Mouse (Mus musculus): ENCODE measurements around the gene Dnajc15. TPM values are rescaled to one million over a fixed set of nuclear protein-coding genes. Genes with fewer than 3 reads are reported as not detected.

Dnajc15 gene
- polyA plus RNA-seq, 1 experiment = 39.7 TPM

- no peak overlapping the region for H3K4me3 ChIP-seq (replicated peaks; ENCODE audit: insufficient read depth, low read depth, low read length)
- no peak for DNase-seq
- WGBS = 100% methylated on average over 1 of the region's 1 CpGs
- H3K27ac ChIP-seq (ENCODE audit: insufficient read depth, low read length) = no peak overlapping the region
- no peaks in the 10 kb centered on the region for H3K4me1 ChIP-seq (ENCODE audit: control insufficient read depth, insufficient read depth, low read length)
- H3K27me3 ChIP-seq (ENCODE audit: control insufficient read depth, insufficient read depth, low read length) = no peaks in the 10 kb centered on the region
- no peak for TF ChIP-seq POLR2A (IDR thresholded peaks at IDR 0.05; ENCODE audit: borderline replicate concordance, insufficient read depth, low read length)
- no peak for TF ChIP-seq CTCF (IDR thresholded peaks at IDR 0.05; ENCODE audit: borderline replicate concordance, insufficient read depth, low read depth, low read length)
Measured at GRCm38 (mm10) chr14:77853951-77854350, 21.0 kb downstream of the Dnajc15 start.

- no peak overlapping the region for H3K27ac ChIP-seq (ENCODE audit: insufficient read depth, low read length)
- H3K4me3 ChIP-seq (replicated peaks; ENCODE audit: insufficient read depth, low read depth, low read length) = no peak overlapping the region
- no peaks in the 10 kb centered on the region for H3K27me3 ChIP-seq (ENCODE audit: control insufficient read depth, insufficient read depth, low read length)
- TF ChIP-seq CTCF (IDR thresholded peaks at IDR 0.05; ENCODE audit: borderline replicate concordance, insufficient read depth, low read depth, low read length) (no peak), POLR2A (IDR thresholded peaks at IDR 0.05; ENCODE audit: borderline replicate concordance, insufficient read depth, low read length) (no peak)
- WGBS = 89% methylated on average over 7 of the region's 7 CpGs
- no peaks in the 10 kb centered on the region for H3K4me1 ChIP-seq (ENCODE audit: control insufficient read depth, insufficient read depth, low read length)
- DNase-seq = no peak
Measured at GRCm38 (mm10) chr14:77849852-77850251, 25.1 kb downstream of the Dnajc15 start.

GRCm38 (mm10) chr14:77848349-77848748, 26.6 kb downstream of the Dnajc15 start:
- Histone ChIP-seq H3K4me3 (replicated peaks; ENCODE audit: insufficient read depth, low read depth, low read length) (no peak overlapping the region), H3K27me3 (ENCODE audit: control insufficient read depth, insufficient read depth, low read length) (no peaks in the 10 kb centered on the region), H3K27ac (ENCODE audit: insufficient read depth, low read length) (no peak overlapping the region), H3K4me1 (ENCODE audit: control insufficient read depth, insufficient read depth, low read length) (no peaks in the 10 kb centered on the region)
- 88% methylated on average over 1 of the region's 1 CpGs for WGBS
- no peak for DNase-seq
- no peak for TF ChIP-seq POLR2A (IDR thresholded peaks at IDR 0.05; ENCODE audit: borderline replicate concordance, insufficient read depth, low read length)
- no peak for TF ChIP-seq CTCF (IDR thresholded peaks at IDR 0.05; ENCODE audit: borderline replicate concordance, insufficient read depth, low read depth, low read length)

- Histone ChIP-seq H3K27me3 (ENCODE audit: control insufficient read depth, insufficient read depth, low read length) (no peaks in the 10 kb centered on the region), H3K4me1 (ENCODE audit: control insufficient read depth, insufficient read depth, low read length) (no peaks in the 10 kb centered on the region), H3K27ac (ENCODE audit: insufficient read depth, low read length) (no peak overlapping the region), H3K4me3 (replicated peaks; ENCODE audit: insufficient read depth, low read depth, low read length) (no peak overlapping the region)
- TF ChIP-seq POLR2A (IDR thresholded peaks at IDR 0.05; ENCODE audit: borderline replicate concordance, insufficient read depth, low read length) = no peak
- TF ChIP-seq CTCF (IDR thresholded peaks at IDR 0.05; ENCODE audit: borderline replicate concordance, insufficient read depth, low read depth, low read length) = no peak
- DNase-seq = no peak
- 60% methylated on average over 4 of the region's 4 CpGs for WGBS
Measured at GRCm38 (mm10) chr14:77846206-77846605, 28.7 kb downstream of the Dnajc15 start.

GRCm38 (mm10) chr14:77845479-77845878, 29.4 kb downstream of the Dnajc15 start:
- TF ChIP-seq CTCF (IDR thresholded peaks at IDR 0.05; ENCODE audit: borderline replicate concordance, insufficient read depth, low read depth, low read length) (no peak), POLR2A (IDR thresholded peaks at IDR 0.05; ENCODE audit: borderline replicate concordance, insufficient read depth, low read length) (no peak)
- no peaks in the 10 kb centered on the region for H3K27me3 ChIP-seq (ENCODE audit: control insufficient read depth, insufficient read depth, low read length)
- WGBS = 90% methylated on average over 1 of the region's 1 CpGs
- no peak for DNase-seq
- H3K4me3 ChIP-seq (replicated peaks; ENCODE audit: insufficient read depth, low read depth, low read length) = no peak overlapping the region
- H3K27ac ChIP-seq (ENCODE audit: insufficient read depth, low read length) = no peak overlapping the region
- H3K4me1 ChIP-seq (ENCODE audit: control insufficient read depth, insufficient read depth, low read length) = no peaks in the 10 kb centered on the region

GRCm38 (mm10) chr14:77840574-77840973, 34.4 kb downstream of the Dnajc15 start:
- no peak overlapping the region for H3K4me3 ChIP-seq (replicated peaks; ENCODE audit: insufficient read depth, low read depth, low read length)
- 61% methylated on average over 6 of the region's 6 CpGs for WGBS
- no peak for TF ChIP-seq CTCF (IDR thresholded peaks at IDR 0.05; ENCODE audit: borderline replicate concordance, insufficient read depth, low read depth, low read length)
- no peak for TF ChIP-seq POLR2A (IDR thresholded peaks at IDR 0.05; ENCODE audit: borderline replicate concordance, insufficient read depth, low read length)
- no peak for DNase-seq
- no peaks in the 10 kb centered on the region for H3K27me3 ChIP-seq (ENCODE audit: control insufficient read depth, insufficient read depth, low read length)
- no peak overlapping the region for H3K27ac ChIP-seq (ENCODE audit: insufficient read depth, low read length)
- H3K4me1 ChIP-seq (ENCODE audit: control insufficient read depth, insufficient read depth, low read length) = no peaks in the 10 kb centered on the region

- no peaks in the 10 kb centered on the region for H3K4me1 ChIP-seq (ENCODE audit: control insufficient read depth, insufficient read depth, low read length)
- H3K27ac ChIP-seq (ENCODE audit: insufficient read depth, low read length) = no peak overlapping the region
- DNase-seq = no peak
- no peak overlapping the region for H3K4me3 ChIP-seq (replicated peaks; ENCODE audit: insufficient read depth, low read depth, low read length)
- no peak for TF ChIP-seq CTCF (IDR thresholded peaks at IDR 0.05; ENCODE audit: borderline replicate concordance, insufficient read depth, low read depth, low read length)
- no peaks in the 10 kb centered on the region for H3K27me3 ChIP-seq (ENCODE audit: control insufficient read depth, insufficient read depth, low read length)
- 75% methylated on average over 2 of the region's 2 CpGs for whole genome bisulfite sequencing
Measured at GRCm38 (mm10) chr14:77840078-77840477, 34.8 kb downstream of the Dnajc15 start.

GRCm38 (mm10) chr14:77836794-77837193, 38.1 kb downstream of the Dnajc15 start:
- TF ChIP-seq CTCF (IDR thresholded peaks at IDR 0.05; ENCODE audit: borderline replicate concordance, insufficient read depth, low read depth, low read length) (no peak), POLR2A (IDR thresholded peaks at IDR 0.05; ENCODE audit: borderline replicate concordance, insufficient read depth, low read length) (no peak)
- H3K27ac ChIP-seq (ENCODE audit: insufficient read depth, low read length) = no peak overlapping the region
- 94% methylated on average over 2 of the region's 2 CpGs for WGBS

More at GRCm38 (mm10) chr14:77836794-77837193, 38.1 kb downstream of the Dnajc15 start:
- Histone ChIP-seq H3K4me3 (replicated peaks; ENCODE audit: insufficient read depth, low read depth, low read length) (no peak overlapping the region), H3K27me3 (ENCODE audit: control insufficient read depth, insufficient read depth, low read length) (no peaks in the 10 kb centered on the region), H3K4me1 (ENCODE audit: control insufficient read depth, insufficient read depth, low read length) (no peaks in the 10 kb centered on the region)
- no peak for DNase-seq
